Mouse (Mus musculus) C2C12 (cell line): ENCODE results near the gene Relt.

Experiments
- CEBPB ChIP-seq: IDR thresholded peaks from one replicate; pipeline ENCODE4 v1.6.1; 2011; ENCODE audit warnings: low read depth, mild to moderate bottlenecking, control low read depth, moderate library complexity
- CTCF ChIP-seq: IDR thresholded peaks from one replicate; pipeline ENCODE4 v1.5.1; 2011; ENCODE audit not compliant: control insufficient read depth, insufficient read depth, insufficient read length
- FOSL1 ChIP-seq: IDR thresholded peaks from one replicate; pipeline ENCODE4 v1.8.0; 2011; ENCODE audit warnings: mild to moderate bottlenecking, low read length; ENCODE audit not compliant: poor library complexity, insufficient read depth, severe bottlenecking
- MAX ChIP-seq: IDR thresholded peaks from one replicate; pipeline ENCODE4 v1.6.1; 2011; ENCODE audit warnings: mild to moderate bottlenecking, control low read depth
- MYOD1 ChIP-seq: IDR thresholded peaks from one replicate; pipeline ENCODE4 v1.6.1; 2011; ENCODE audit warnings: low read depth; ENCODE audit not compliant: control insufficient read depth, insufficient read length
- MYOG ChIP-seq: IDR thresholded peaks from one replicate; pipeline ENCODE4 v1.6.1; 2011; ENCODE audit not compliant: control insufficient read depth, insufficient read length; ENCODE audit errors: extremely low read depth
- USF1 ChIP-seq: IDR thresholded peaks from one replicate; pipeline ENCODE4 v1.6.1; 2011; ENCODE audit warnings: low read depth, mild to moderate bottlenecking, control low read depth, moderate library complexity

- peak; percentile 64 for TF ChIP-seq CTCF
- TF ChIP-seq MAX: no peak
- no peak for TF ChIP-seq CEBPB
- TF ChIP-seq USF1: no peak
- no peak for TF ChIP-seq MYOD1
- TF ChIP-seq MYOG: no peak
- no peak for TF ChIP-seq FOSL1
Measured at GRCm38 (mm10) chr7:100907231-100907630, 44.0 kb upstream of the Relt start.
